Mouse (Mus musculus) hindbrain, embryonic 10.5 days (tissue): Measurements from ENCODE around the gene Tmem201. TPM values are rescaled to one million over a fixed set of nuclear protein-coding genes. Genes with fewer than 3 reads are reported as not detected.

Experiments
- DNase-seq: peaks from one replicate; pipeline ENCODE4 v3.0.0-alpha.2; 2017; ENCODE audit warnings: low spot score
- H3K27ac ChIP-seq: fragments of 300-500 bp; sonication (generic); 2 replicates; pipeline ENCODE4 v1.5.1; 2016; ENCODE audit warnings: mild to moderate bottlenecking, moderate library complexity
- H3K27me3 ChIP-seq: fragments of 300-500 bp; sonication (generic); 2 replicates; pipeline ENCODE4 v1.6.1; 2016; ENCODE audit warnings: mild to moderate bottlenecking; ENCODE audit not compliant: poor library complexity, insufficient read depth, severe bottlenecking
- H3K36me3 ChIP-seq: fragments of 300-500 bp; sonication (generic); 2 replicates; pipeline ENCODE4 v1.6.1; 2016; ENCODE audit warnings: mild to moderate bottlenecking, moderate library complexity
- H3K4me1 ChIP-seq: fragments of 300-500 bp; sonication (generic); replicated peaks from 2 replicates; pipeline ENCODE4 v1.6.1; 2016; ENCODE audit warnings: mild to moderate bottlenecking
- H3K4me3 ChIP-seq: fragments of 300-500 bp; sonication (generic); 2 replicates; pipeline ENCODE4 v1.5.1; 2016; ENCODE audit warnings: mild to moderate bottlenecking, moderate library complexity
- H3K9me3 ChIP-seq: fragments of 300-500 bp; sonication (generic); 2 replicates; pipeline ENCODE4 v1.6.1; 2016; ENCODE audit warnings: mild to moderate bottlenecking, moderate library complexity
- WGBS: fragments of 180-500 bp; shearing (Covaris S2); methylation state at CpG from one replicate; pipeline ENCODE4 v1.1.7; 2016; 5-methylcytosine and 5-hydroxymethylcytosine counted together
- polyA plus RNA-seq: library from polyadenylated mRNA; unstranded; fragments of >200 nt; fragmentation: Nextera tagmentation; extraction: Ambion mirVana; gene quantifications from 2 replicates; pipeline ENCODE4 v1.2.1, GENCODE M21; 2016

Gene Tmem201
- polyA plus RNA-seq, 1 experiment from 2014 or later: 44.4 TPM

- 74% methylated on average over 15 of the region's 15 CpGs for WGBS
- H3K27me3 ChIP-seq: no peaks in the 10 kb centered on the region
- H3K9me3 ChIP-seq: no peaks in the 10 kb centered on the region
- peaks cover 99% of the 10 kb centered on the region for H3K36me3 ChIP-seq
- peak overlapping the region; percentile 50; the same call in 1 of the 2 replicates for H3K27ac ChIP-seq
- peaks cover 56% of the 10 kb centered on the region for H3K4me1 ChIP-seq
- no peak overlapping the region for H3K4me3 ChIP-seq
- DNase-seq: peak; percentile 67
Observed at GRCm38 (mm10) chr4:149725661-149726350, 12.0 kb downstream of the Tmem201 start.

GRCm38 (mm10) chr4:149724916-149725470, 12.9 kb downstream of the Tmem201 start:
- H3K36me3 ChIP-seq: peaks cover 100% of the 10 kb centered on the region
- WGBS: 92% methylated on average over 17 of the region's 17 CpGs

DNA sequence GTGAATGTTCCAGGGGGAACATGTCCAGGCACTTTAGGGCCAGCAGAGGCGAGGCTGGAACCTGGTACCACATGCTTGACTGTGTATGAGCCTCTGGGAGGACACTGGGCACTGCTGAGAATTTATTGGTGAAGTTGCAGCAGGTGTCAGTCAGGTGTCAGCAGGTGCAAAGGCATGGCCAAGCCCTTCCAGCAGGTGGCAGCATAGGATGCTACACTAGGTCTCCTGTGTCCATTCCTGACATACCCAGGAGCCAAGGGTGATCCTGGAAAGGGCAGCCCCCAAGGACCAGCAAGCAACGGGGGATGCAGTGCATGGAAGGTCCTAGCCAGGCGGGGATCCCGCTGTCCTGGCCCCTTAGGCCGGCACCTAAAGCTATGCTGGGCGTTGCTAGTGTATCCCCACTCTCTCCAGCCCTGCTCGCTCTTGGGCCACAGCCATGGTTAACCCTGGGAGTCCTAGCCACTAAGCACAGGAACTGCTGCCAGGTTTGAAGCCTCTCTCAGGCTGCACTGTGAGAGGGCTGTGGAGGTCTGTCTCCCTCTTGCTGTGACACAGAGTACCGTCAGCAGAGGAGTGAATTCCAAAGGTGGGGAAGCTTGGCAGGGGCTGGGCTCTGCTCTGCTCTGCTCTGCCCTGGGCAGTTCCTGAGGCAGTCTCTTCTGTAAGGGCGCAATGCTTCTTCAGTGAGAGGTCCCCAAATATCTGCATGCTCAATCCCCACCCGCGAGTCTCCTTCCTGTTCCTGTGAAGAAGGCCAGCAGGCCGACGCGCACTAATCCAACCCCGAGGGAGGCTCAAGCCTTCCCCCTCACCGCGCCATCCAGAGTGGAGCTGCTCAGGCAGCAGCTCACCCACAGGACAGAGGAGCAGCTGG, 13.8 kb downstream of the Tmem201 start:
- Histone ChIP-seq H3K27ac (peak overlapping the region; percentile 36; the same call in 1 of the 2 replicates), H3K27me3 (no peaks in the 10 kb centered on the region), H3K36me3 (peaks cover 100% of the 10 kb centered on the region), H3K9me3 (no peaks in the 10 kb centered on the region), H3K4me1 (peaks cover 50% of the 10 kb centered on the region), H3K4me3 (no peak overlapping the region)
- DNase-seq: peak; percentile 36
- 82% methylated on average over 17 of the region's 17 CpGs for WGBS

More at GRCm38 (mm10) chr4:149724916-149725470, 12.9 kb downstream of the Tmem201 start:
- H3K4me1 ChIP-seq: peaks cover 54% of the 10 kb centered on the region
- H3K4me3 ChIP-seq: no peak overlapping the region
- no peaks in the 10 kb centered on the region for H3K27me3 ChIP-seq
- DNase-seq: no peak
- no peaks in the 10 kb centered on the region for H3K9me3 ChIP-seq
- no peak overlapping the region; the same call in 1 of the 2 replicates for H3K27ac ChIP-seq

DNA sequence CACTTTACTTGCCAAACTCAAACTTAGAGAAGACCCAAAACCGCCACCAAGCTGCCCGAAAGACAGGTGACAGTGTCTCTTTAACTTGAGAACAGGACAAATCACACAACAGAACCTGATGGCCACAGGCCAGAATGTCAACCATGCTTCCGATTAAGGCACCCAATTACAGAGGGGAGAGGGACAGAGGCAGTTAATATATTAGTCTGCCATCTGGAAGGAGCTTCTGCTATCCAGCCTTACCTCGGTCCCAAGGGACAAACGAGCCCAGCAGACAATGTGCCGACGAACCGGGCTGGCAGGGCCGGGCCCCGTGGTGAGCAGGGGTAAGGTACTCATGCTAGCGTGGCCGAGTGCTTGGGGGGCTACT, 14.8 kb downstream of the Tmem201 start:
- H3K4me3 ChIP-seq: no peak overlapping the region
- no peak overlapping the region for H3K27ac ChIP-seq
- 85% methylated on average over 12 of the region's 12 CpGs for WGBS
- H3K36me3 ChIP-seq: peaks cover 100% of the 10 kb centered on the region
- no peaks in the 10 kb centered on the region for H3K27me3 ChIP-seq
- no peaks in the 10 kb centered on the region for H3K9me3 ChIP-seq
- DNase-seq: no peak
- H3K4me1 ChIP-seq: peaks cover 46% of the 10 kb centered on the region

DNA sequence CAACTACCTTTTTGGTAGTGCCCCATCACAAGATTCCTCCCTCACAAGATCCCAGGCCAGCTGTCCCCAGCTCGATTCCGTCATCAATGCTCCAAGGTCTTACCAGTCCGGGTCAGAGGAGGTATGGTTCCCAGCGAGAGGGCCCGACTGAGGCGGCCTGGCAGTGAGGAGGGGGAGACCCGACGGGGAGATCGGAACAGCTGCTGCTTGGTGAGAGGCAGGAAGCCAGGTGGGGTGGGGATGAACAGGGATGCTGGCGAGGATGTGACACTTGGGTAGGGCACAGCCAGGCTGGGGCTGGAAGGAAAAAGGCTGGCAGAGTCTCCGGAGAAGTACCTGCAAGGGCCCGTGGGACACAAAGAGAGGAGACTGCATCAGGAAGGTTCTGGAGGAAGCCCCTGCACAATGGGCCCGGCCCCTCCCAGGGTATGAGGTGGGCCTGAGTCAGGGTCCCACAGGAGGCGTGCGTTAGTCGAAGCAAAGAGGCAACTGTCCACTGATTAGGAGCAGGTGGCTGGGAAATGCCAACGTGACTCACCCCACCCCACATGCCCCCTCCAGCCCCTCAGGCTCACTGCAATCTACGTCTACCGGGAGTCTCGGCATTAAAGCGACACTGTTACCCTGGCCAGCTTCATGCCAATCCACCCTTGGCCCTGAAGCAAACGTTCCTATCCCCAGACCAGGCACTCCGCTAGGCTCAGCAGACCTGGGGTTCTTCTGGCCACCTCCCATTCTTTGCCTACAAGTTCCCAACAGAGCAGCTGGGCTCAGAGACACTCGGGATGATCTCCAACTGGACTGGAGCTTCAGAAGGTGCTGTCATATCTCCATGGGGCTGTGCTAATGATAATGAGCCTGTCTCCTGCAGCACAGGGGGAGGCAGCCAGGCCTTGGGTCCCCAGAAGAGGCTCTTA, 15.5 kb downstream of the Tmem201 start:
- Histone ChIP-seq H3K27me3 (no peaks in the 10 kb centered on the region), H3K36me3 (peaks cover 100% of the 10 kb centered on the region), H3K27ac (peak overlapping the region; percentile 24), H3K4me1 (peaks cover 41% of the 10 kb centered on the region), H3K4me3 (no peak overlapping the region), H3K9me3 (no peaks in the 10 kb centered on the region)
- DNase-seq: no peak
- WGBS: 92% methylated on average over 24 of the region's 24 CpGs

- no peaks in the 10 kb centered on the region for H3K9me3 ChIP-seq
- peaks cover 100% of the 10 kb centered on the region for H3K36me3 ChIP-seq
- H3K27me3 ChIP-seq: no peaks in the 10 kb centered on the region
- no peak for DNase-seq
- 90% methylated on average over 8 of the region's 8 CpGs for WGBS
- no peak overlapping the region for H3K4me3 ChIP-seq
- H3K27ac ChIP-seq: no peak overlapping the region
- peaks cover 32% of the 10 kb centered on the region for H3K4me1 ChIP-seq
Observed at GRCm38 (mm10) chr4:149721163-149721562, 16.7 kb downstream of the Tmem201 start.

DNA sequence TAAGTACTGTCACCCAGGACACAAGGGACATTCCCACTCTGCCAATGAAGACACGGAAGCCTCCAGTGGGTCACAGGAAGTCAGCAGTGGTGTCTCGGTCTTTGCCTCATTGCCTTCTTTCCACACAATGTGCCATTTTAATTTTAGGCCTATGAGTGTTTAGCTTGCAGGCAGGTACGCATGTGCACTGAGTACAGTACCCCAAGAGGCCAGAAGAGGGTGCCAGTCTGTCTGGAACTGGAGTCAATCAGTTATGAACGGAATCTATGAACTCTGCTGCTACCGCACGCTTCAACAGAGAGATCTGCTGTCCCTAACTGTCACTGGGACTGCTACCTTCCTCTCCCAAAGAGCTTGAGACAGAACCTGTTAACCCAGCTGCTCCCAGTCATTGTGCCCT, 18.2 kb downstream of the Tmem201 start:
- no peak overlapping the region for H3K4me3 ChIP-seq
- no peak for DNase-seq
- no peak overlapping the region for H3K27ac ChIP-seq
- H3K36me3 ChIP-seq: peaks cover 100% of the 10 kb centered on the region
- H3K27me3 ChIP-seq: no peaks in the 10 kb centered on the region
- H3K9me3 ChIP-seq: no peaks in the 10 kb centered on the region
- WGBS: 82% methylated on average over 6 of the region's 6 CpGs
- peaks cover 24% of the 10 kb centered on the region for H3K4me1 ChIP-seq

GRCm38 (mm10) chr4:149714542-149714941, 23.3 kb downstream of the Tmem201 start:
- DNase-seq: no peak
- Histone ChIP-seq H3K36me3 (peaks cover 53% of the 10 kb centered on the region), H3K27me3 (no peaks in the 10 kb centered on the region), H3K27ac (0 out of 2 replicates have a peak overlapping the region, but pooled peaks have one; percentile 35), H3K4me3 (no peak overlapping the region), H3K9me3 (no peaks in the 10 kb centered on the region), H3K4me1 (peaks cover 21% of the 10 kb centered on the region)
- 79% methylated on average over 3 of the region's 3 CpGs for WGBS

DNA sequence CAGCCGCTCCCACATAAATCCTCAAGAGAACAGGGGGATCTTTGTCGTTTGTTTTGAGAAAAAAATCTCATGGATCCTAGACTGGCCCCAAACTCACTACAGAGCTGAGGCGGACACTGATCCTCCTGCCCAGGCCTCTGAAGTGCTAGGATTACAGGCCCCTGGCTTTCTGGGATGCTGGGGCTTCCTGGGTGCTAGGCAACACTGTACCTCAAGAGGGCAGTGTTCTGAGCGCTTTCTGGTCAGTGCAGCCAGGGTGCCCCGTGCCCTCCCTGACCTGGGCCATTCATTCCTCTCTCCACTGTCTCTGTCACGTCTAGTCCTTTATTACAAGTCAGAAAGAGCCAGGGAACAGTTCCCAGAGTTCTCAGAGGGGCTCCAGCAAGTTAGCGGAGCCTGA, 25.9 kb downstream of the Tmem201 start:
- Histone ChIP-seq H3K36me3 (peaks cover 27% of the 10 kb centered on the region), H3K9me3 (no peaks in the 10 kb centered on the region), H3K4me3 (no peak overlapping the region), H3K27ac (peak overlapping the region; percentile 75), H3K27me3 (no peaks in the 10 kb centered on the region), H3K4me1 (peaks cover 21% of the 10 kb centered on the region)
- 20% methylated on average over 7 of the region's 7 CpGs for WGBS
- DNase-seq: peak; percentile 83

DNA sequence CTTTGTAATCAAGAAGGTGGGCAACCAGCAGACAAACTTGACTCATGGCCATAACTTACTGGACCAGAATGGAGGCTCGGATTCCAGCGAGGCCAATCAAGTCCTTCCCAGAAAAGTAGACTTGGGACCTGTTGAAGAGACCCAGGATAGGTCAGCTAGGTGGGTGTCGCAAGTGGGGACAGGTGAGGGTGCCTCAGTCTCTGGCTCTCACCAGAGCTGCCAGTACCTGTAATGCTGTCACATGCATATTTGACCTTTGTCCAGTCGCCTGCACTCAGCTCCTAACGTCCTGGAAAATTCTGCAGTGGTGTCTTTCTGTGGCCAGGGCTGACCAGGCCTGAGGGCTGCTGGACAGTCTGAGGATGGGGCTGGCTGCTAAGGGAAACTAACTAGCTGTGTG, 26.4 kb downstream of the Tmem201 start:
- H3K9me3 ChIP-seq: no peaks in the 10 kb centered on the region
- H3K4me1 ChIP-seq: peaks cover 21% of the 10 kb centered on the region
- no peaks in the 10 kb centered on the region for H3K27me3 ChIP-seq
- peak overlapping the region; percentile 75 for H3K27ac ChIP-seq
- H3K4me3 ChIP-seq: no peak overlapping the region
- peaks cover 22% of the 10 kb centered on the region for H3K36me3 ChIP-seq
- WGBS: 92% methylated on average over 5 of the region's 5 CpGs
- DNase-seq: no peak

DNA sequence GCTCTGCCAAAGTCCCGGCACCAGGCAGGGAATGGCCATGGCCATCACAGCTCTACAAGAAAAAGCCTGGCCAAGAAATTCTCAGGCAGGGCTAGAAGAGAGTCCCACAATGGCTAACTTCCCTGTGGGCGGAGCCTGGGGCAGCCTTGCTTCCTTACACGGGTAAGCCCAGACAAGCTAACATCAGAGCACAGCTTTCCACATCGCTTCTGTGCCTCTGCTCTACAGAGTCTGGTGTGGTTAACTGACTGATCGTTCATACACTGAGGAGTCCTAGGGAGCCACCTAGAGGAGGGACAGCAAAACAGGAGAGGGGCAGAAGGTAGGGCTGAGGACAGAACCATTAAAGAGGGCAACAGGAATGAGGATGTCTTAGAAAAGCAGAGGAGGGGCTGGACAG, 27.3 kb downstream of the Tmem201 start:
- Histone ChIP-seq H3K9me3 (no peaks in the 10 kb centered on the region), H3K4me3 (no peak overlapping the region), H3K27ac (no peak overlapping the region), H3K4me1 (peaks cover 21% of the 10 kb centered on the region), H3K27me3 (no peaks in the 10 kb centered on the region), H3K36me3 (peaks cover 12% of the 10 kb centered on the region)
- no peak for DNase-seq
- WGBS: 23% methylated on average over 5 of the region's 5 CpGs

GRCm38 (mm10) chr4:149705941-149706340, 31.9 kb downstream of the Tmem201 start:
- H3K4me1 ChIP-seq: peaks cover 15% of the 10 kb centered on the region; the same call in 1 of the 2 replicates
- WGBS: 93% methylated on average over 8 of the region's 8 CpGs

More at GRCm38 (mm10) chr4:149705941-149706340, 31.9 kb downstream of the Tmem201 start:
- H3K36me3 ChIP-seq: no peaks in the 10 kb centered on the region
- no peak overlapping the region for H3K27ac ChIP-seq
- no peak for DNase-seq
- peaks cover 7% of the 10 kb centered on the region for H3K27me3 ChIP-seq
- no peak overlapping the region for H3K4me3 ChIP-seq
- no peaks in the 10 kb centered on the region for H3K9me3 ChIP-seq
